Mouse (Mus musculus) cortical plate, adult 2 months (tissue): ENCODE measurements around the gene Olfr417.
"Not testable (repeated sequence)": the region's sequence is repeated elsewhere in the genome, so short reads cannot be mapped to it uniquely, and the experiment has no call there.

Experiments
- CTCF ChIP-seq: fragments of 200-500 bp; IDR thresholded peaks from 2 replicates; pipeline ENCODE4 v1.5.1; 2011; ENCODE audit warnings: mild to moderate bottlenecking, control low read depth, low read length; ENCODE audit not compliant: insufficient read depth; ENCODE audit errors: extremely low read depth
- POLR2A ChIP-seq: fragments of 200-500 bp; IDR thresholded peaks from 2 replicates; pipeline ENCODE4 v1.6.1; 2011; ENCODE audit warnings: mild to moderate bottlenecking, low read length, control low read depth; ENCODE audit not compliant: insufficient read depth; ENCODE audit errors: extremely low read depth

DNA sequence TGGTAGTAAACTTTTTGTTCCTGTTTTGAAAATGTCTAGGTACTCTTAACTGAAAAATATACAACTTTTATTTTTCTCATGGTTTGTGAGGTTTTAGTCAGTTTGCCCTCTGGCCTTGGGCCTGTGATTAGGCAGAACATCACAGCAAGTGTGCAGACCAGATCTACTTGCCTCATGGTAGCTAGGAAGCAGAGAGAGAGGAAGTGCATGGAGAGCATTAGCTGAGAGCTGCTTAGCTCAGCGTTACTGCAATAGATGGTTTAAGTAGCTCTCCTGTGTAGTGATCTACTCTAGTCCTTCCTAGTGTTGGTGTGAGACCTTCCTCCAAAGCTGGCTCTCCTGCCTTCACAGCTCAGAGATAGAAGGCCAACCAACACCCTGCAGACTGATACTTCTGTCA, 11.3 kb upstream of the Olfr417 start:
- TF ChIP-seq CTCF, POLR2A: not testable (repeated sequence)
